In the genomic region with DNA sequence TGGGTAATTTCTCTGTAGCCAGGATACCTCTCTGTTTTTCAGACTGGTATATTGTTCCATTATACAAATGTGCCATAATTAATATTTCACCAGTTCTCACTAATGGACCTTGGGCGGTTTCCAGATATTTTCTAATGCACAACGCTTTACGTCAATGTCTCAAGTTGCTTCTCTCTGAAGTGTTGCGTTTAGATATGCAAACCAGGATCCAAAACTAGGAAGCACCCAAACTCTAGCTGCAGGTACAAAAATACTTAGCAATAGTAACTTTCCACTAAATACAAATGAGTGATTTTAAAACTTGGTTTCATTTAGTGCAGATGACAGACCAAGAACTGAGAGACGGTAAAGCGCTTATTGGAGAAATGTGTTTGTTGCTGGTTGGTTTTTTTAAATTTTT, we compare ENCODE assay signal across 8 mouse cellular contexts. TPM values are rescaled to one million over a fixed set of nuclear protein-coding genes. Genes with fewer than 3 reads are reported as not detected.
DNase-seq lines count a peak whose midpoint lies in the region; ATAC-seq and TF ChIP-seq lines count a peak whose summit lies in the region.

No protein-coding gene starts in this region.

- no peaks in the 10 kb centered on the region; the same call in 1 of the 2 replicates for H3K36me3 ChIP-seq in kidney, embryonic 14.5 days (ENCODE audit: control insufficient read depth, insufficient read depth, low read length)
- no peaks in the 10 kb centered on the region for H3K36me3 ChIP-seq in hindbrain, embryonic 14.5 days (replicated peaks; ENCODE audit: control insufficient read depth, insufficient read depth)
- no peaks in the 10 kb centered on the region for H3K36me3 ChIP-seq in myocyte (ENCODE audit: control insufficient read depth, insufficient read depth)

- peak overlapping the region; percentile 89 for H3K4me3 ChIP-seq in kidney, embryonic 14.5 days (ENCODE audit: low read length)
- H3K4me3 ChIP-seq in hindbrain, embryonic 14.5 days (replicated peaks; ENCODE audit: low read length), result peak overlapping the region; percentile 95
- peak overlapping the region; percentile 66 for H3K4me3 ChIP-seq in myocyte

- no peak for DNase-seq in kidney, postnatal 10 days
- DNase-seq in adipocyte (ENCODE audit: low spot score), result peak; percentile 37
- DNase-seq in hindbrain, embryonic 14.5 days (ENCODE audit: low spot score), result peak; percentile 35
- DNase-seq in gastrocnemius, postnatal 4 days (ENCODE audit: low spot score in 2 of 2), result no peak
- no peak for DNase-seq in gastrocnemius, postnatal 14 days
- no peak for DNase-seq in layer of hippocampus, adult 9-11 months

- no peaks in the 10 kb centered on the region for H3K27me3 ChIP-seq in kidney, embryonic 14.5 days (ENCODE audit: control insufficient read depth, insufficient read depth, low read length)
- H3K27me3 ChIP-seq in hindbrain, embryonic 14.5 days (ENCODE audit: control insufficient read depth, insufficient read depth, low read length), result no peaks in the 10 kb centered on the region
- H3K27me3 ChIP-seq in myocyte (ENCODE audit: control insufficient read depth, insufficient read depth, insufficient read length), result no peaks in the 10 kb centered on the region

- peaks cover 56% of the 10 kb centered on the region for H3K79me2 ChIP-seq in myocyte (ENCODE audit: control insufficient read depth, insufficient read depth)

- H3K4me2 ChIP-seq in kidney, embryonic 14.5 days (replicated peaks; ENCODE audit: low read depth, low read length), result peak overlapping the region; percentile 79
- H3K4me2 ChIP-seq in hindbrain, embryonic 14.5 days (replicated peaks), result peak overlapping the region; percentile 62
- peak overlapping the region; percentile 89 for H3K4me2 ChIP-seq in myocyte (ENCODE audit: low read depth)

- peak overlapping the region; percentile 96 for H3K9ac ChIP-seq in kidney, embryonic 14.5 days (ENCODE audit: low read depth, low read length)
- H3K9ac ChIP-seq in hindbrain, embryonic 14.5 days, result peak overlapping the region; percentile 97

- intact Hi-C loops in gastrocnemius, postnatal 14 days (cut with DNase I; ENCODE audit: low total_unique reads), result loop anchor here (10.0 kb wide), 1 partner anchor 71 kb away; no protein-coding TSS in a partner anchor

- TF ChIP-seq POLR2A in myocyte (IDR thresholded peaks at IDR 0.05; ENCODE audit: insufficient read length, low read depth), result no peak

- no peak for ATAC-seq in kidney, embryonic 14.5 days (ENCODE audit: low FRiP score, low TSS enrichment)
- no peak for ATAC-seq in hindbrain, embryonic 14.5 days (ENCODE audit: low FRiP score)

- H3K27ac ChIP-seq in kidney, embryonic 14.5 days (ENCODE audit: low read depth, low read length), result peak overlapping the region; percentile 88
- peak overlapping the region; percentile 93; the same call in 1 of the 2 replicates for H3K27ac ChIP-seq in hindbrain, embryonic 14.5 days

- 3% methylated on average over 6 of the region's 6 CpGs for WGBS in kidney, embryonic 14.5 days
- 3% methylated on average over 6 of the region's 6 CpGs for WGBS in hindbrain, embryonic 14.5 days

- H3ac ChIP-seq in myocyte (ENCODE audit: control insufficient read depth, insufficient read length), result peak overlapping the region; percentile 23

- H3K4me1 ChIP-seq in kidney, embryonic 14.5 days (ENCODE audit: control insufficient read depth, insufficient read depth, low read length), result peaks cover 25% of the 10 kb centered on the region
- peaks cover 22% of the 10 kb centered on the region for H3K4me1 ChIP-seq in hindbrain, embryonic 14.5 days (replicated peaks; ENCODE audit: control insufficient read depth, insufficient read depth, low read length)

- no peaks in the 10 kb centered on the region for H3K9me3 ChIP-seq in kidney, embryonic 14.5 days (ENCODE audit: control insufficient read depth, low read length)
- no peaks in the 10 kb centered on the region for H3K9me3 ChIP-seq in hindbrain, embryonic 14.5 days (ENCODE audit: control insufficient read depth, low read length)

TF ChIP-seq in myocyte, 11 proteins besides CTCF, POLR2A, EP300 and RAD21:
- TF ChIP-seq MYOG (IDR thresholded peaks at IDR 0.05; ENCODE audit: control insufficient read depth in 1 of 3, insufficient read depth in 1 of 3, insufficient read length in 2 of 3, low read depth in 2 of 3) (no peak), POLR2AphosphoS2 (IDR thresholded peaks at IDR 0.05; ENCODE audit: insufficient read length, low read depth) (no peak), SRF (IDR thresholded peaks at IDR 0.05; ENCODE audit: control insufficient read depth, insufficient read length, low read depth) (no peak)

RNA-seq across cellular contexts. Expression of gene Ppp1r2, which starts 1.0 kb away (rescaled TPM):
- polyA plus RNA-seq in kidney, embryonic 14.5 days (2014; fragmentation: Nextera tagmentation; extraction: Ambion mirVana), result 77.0 and 98.6 TPM in 2 replicates
- 103 and 107 TPM in 2 replicates for polyA plus RNA-seq in hindbrain, embryonic 14.5 days (2014; fragmentation: Nextera tagmentation; extraction: Ambion mirVana)
- 35.7 TPM for polyA plus RNA-seq in myocyte (2012; fragmentation: generic; extraction: Trizol)
- total RNA-seq in gastrocnemius, postnatal 4 days (2021), result 10 to 100 TPM; 84.9 to 87.3 TPM
- total RNA-seq in gastrocnemius, postnatal 14 days (2021), result 10 to 100 TPM; 71.6 to 76.0 TPM

RNA-seq across cellular contexts. Expression of gene Apod, which starts 40.5 kb away (rescaled TPM):
- polyA plus RNA-seq in kidney, embryonic 14.5 days (2014; fragmentation: Nextera tagmentation; extraction: Ambion mirVana), result 0.47 TPM in 2 replicates
- 73.7 and 76.7 TPM in 2 replicates for polyA plus RNA-seq in hindbrain, embryonic 14.5 days (2014; fragmentation: Nextera tagmentation; extraction: Ambion mirVana)
- polyA plus RNA-seq in myocyte (2012; fragmentation: generic; extraction: Trizol), result 1.2 TPM
- total RNA-seq in gastrocnemius, postnatal 4 days (2021), result 10 to 100 TPM in 1 of 2 experiments, 1 to 10 TPM in 1; 9.1 to 15.5 TPM
- 10 to 100 TPM; 11.1 to 24.4 TPM for total RNA-seq in gastrocnemius, postnatal 14 days (2021)

Comparison
In these comparisons a context has a peak if more than half of its experiments do, and no peak if none do; other contexts are left out.
1. DNase-seq: peak in adipocyte (single experiment) and hindbrain, embryonic 14.5 days (single experiment); none in kidney, postnatal 10 days (single experiment), gastrocnemius, postnatal 4 days (0 of 2), gastrocnemius, postnatal 14 days (single experiment) and layer of hippocampus, adult 9-11 months (single experiment).
2. RNA of gene Apod, which starts 40.5 kb away (polyA plus RNA-seq): 73.7 to 76.7 TPM in hindbrain, embryonic 14.5 days; 1.2 TPM in myocyte (single experiment) and 0.47 TPM in kidney, embryonic 14.5 days; every median in the first group is over 10 times any median in the second.
3. Peak in every context shown above with its lines, with median percentiles within 50 percentile points of each other: H3K4me2 ChIP-seq and H3K4me3 ChIP-seq.